Mouse (Mus musculus) kidney, adult 2 months (tissue): ENCODE results near the gene Eef1a1.

ENCODE experiments used
- CTCF ChIP-seq: fragments of 200-500 bp; conservative IDR thresholded peaks from 2 replicates; pipeline ENCODE4 v1.5.1; 2011; ENCODE audit warnings: low read depth, mild to moderate bottlenecking, control low read depth, low read length, moderate library complexity, mixed read lengths; ENCODE audit not compliant: insufficient read depth, insufficient read length
- POLR2A ChIP-seq: fragments of 200-500 bp; IDR thresholded peaks from one replicate; pipeline ENCODE4 v1.6.1; 2011; ENCODE audit warnings: low read depth, low read length, control low read depth

DNA sequence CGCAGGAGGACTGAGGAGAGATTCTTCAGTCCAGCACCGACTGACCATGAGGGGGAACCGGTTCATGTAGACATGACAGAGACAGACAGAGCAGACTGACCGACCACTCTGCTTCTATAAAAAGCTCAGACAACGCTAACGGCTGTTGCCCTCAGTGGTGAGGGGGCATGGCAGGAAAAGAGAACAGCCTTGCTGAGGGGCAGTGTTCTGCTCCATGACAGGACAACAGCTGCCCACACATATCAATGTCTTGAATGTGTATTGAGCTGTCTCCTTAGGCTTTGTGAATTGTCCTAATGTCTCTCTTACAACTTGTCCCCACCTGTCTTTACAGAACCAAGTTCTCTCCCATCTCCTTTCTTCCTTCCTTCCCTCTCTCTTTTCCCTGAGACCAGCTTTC lies 49.5 kb upstream of the Eef1a1 start:
- TF ChIP-seq CTCF (no peak), POLR2A (no peak)
